Mouse (Mus musculus): Measurements from ENCODE around the gene Sipa1l3. TPM values are rescaled to one million over a fixed set of nuclear protein-coding genes. Genes with fewer than 3 reads are reported as not detected.
A peak's percentile ranks its signal among the peaks of the same experiment; 100 is the strongest.

Sipa1l3 gene
- 4.5 and 10.4 TPM in 2 replicates for polyA plus RNA-seq (2016; fragmentation: Nextera tagmentation; extraction: Ambion mirVana)

GRCm38 (mm10) chr7:29518421-29519210, at the start of gene Sipa1l3:
Gene Sipa1l3, minus strand, starts transcription at chr7:29518641.
- peak; percentile 99 for DNase-seq (ENCODE audit: low spot score)
- Histone ChIP-seq H3K27me3 (ENCODE audit: insufficient read depth, poor library complexity, severe bottlenecking) (peaks cover 63% of the 10 kb centered on the region), H3K27ac (peak within 1 kb of the TSS; percentile 89), H3K9me3 (no peaks in the 10 kb centered on the region), H3K4me1 (0 out of 2 replicates have a peak, but pooled peaks cover 9% of the 10 kb centered on the region), H3K36me3 (no peaks in the 10 kb centered on the region), H3K4me3 (peak within 1 kb of the TSS; percentile 85)
- WGBS: under 1% methylated on average over 88 of the region's 88 CpGs

- Histone ChIP-seq H3K4me3 (no peak overlapping the region), H3K36me3 (no peaks in the 10 kb centered on the region), H3K27ac (no peak overlapping the region), H3K4me1 (no peaks in the 10 kb centered on the region), H3K9me3 (no peaks in the 10 kb centered on the region), H3K27me3 (ENCODE audit: insufficient read depth, poor library complexity, severe bottlenecking) (no peaks in the 10 kb centered on the region)
- DNase-seq (ENCODE audit: low spot score): no peak
- 88% methylated on average over 10 of the region's 10 CpGs for WGBS
These were observed 44.6 kb upstream of the Sipa1l3 start for GRCm38 (mm10) chr7:29563006-29563405.

- Histone ChIP-seq H3K9me3 (no peaks in the 10 kb centered on the region), H3K4me3 (no peak overlapping the region), H3K36me3 (no peaks in the 10 kb centered on the region), H3K4me1 (no peaks in the 10 kb centered on the region), H3K27me3 (ENCODE audit: insufficient read depth, poor library complexity, severe bottlenecking) (no peaks in the 10 kb centered on the region), H3K27ac (no peak overlapping the region)
- WGBS: 77% methylated on average over 9 of the region's 9 CpGs
- DNase-seq (ENCODE audit: low spot score): no peak
These were observed 42.6 kb upstream of the Sipa1l3 start for GRCm38 (mm10) chr7:29561046-29561445.

GRCm38 (mm10) chr7:29559290-29559689, 40.8 kb upstream of the Sipa1l3 start:
- H3K36me3 ChIP-seq: no peaks in the 10 kb centered on the region
- H3K9me3 ChIP-seq: no peaks in the 10 kb centered on the region
- DNase-seq (ENCODE audit: low spot score): no peak
- H3K27ac ChIP-seq: no peak overlapping the region
- H3K27me3 ChIP-seq (ENCODE audit: insufficient read depth, poor library complexity, severe bottlenecking): no peaks in the 10 kb centered on the region
- H3K4me3 ChIP-seq: no peak overlapping the region
- 65% methylated on average over 4 of the region's 4 CpGs for WGBS
- no peaks in the 10 kb centered on the region for H3K4me1 ChIP-seq

GRCm38 (mm10) chr7:29558744-29559143, 40.3 kb upstream of the Sipa1l3 start:
- Histone ChIP-seq H3K4me3 (no peak overlapping the region), H3K4me1 (no peaks in the 10 kb centered on the region), H3K27ac (no peak overlapping the region), H3K9me3 (no peaks in the 10 kb centered on the region), H3K36me3 (no peaks in the 10 kb centered on the region), H3K27me3 (ENCODE audit: insufficient read depth, poor library complexity, severe bottlenecking) (no peaks in the 10 kb centered on the region)
- no peak for DNase-seq (ENCODE audit: low spot score)
- 84% methylated on average over 1 of the region's 1 CpGs for WGBS

- no peak for DNase-seq (ENCODE audit: low spot score)
- Histone ChIP-seq H3K36me3 (no peaks in the 10 kb centered on the region), H3K9me3 (no peaks in the 10 kb centered on the region), H3K4me1 (no peaks in the 10 kb centered on the region), H3K27me3 (ENCODE audit: insufficient read depth, poor library complexity, severe bottlenecking) (no peaks in the 10 kb centered on the region), H3K27ac (no peak overlapping the region), H3K4me3 (no peak overlapping the region)
- WGBS: 78% methylated on average over 4 of the region's 4 CpGs
These were observed 37.8 kb upstream of the Sipa1l3 start for GRCm38 (mm10) chr7:29556283-29556682.

- H3K36me3 ChIP-seq: no peaks in the 10 kb centered on the region
- H3K9me3 ChIP-seq: no peaks in the 10 kb centered on the region
- H3K27me3 ChIP-seq (ENCODE audit: insufficient read depth, poor library complexity, severe bottlenecking): no peaks in the 10 kb centered on the region
- no peak overlapping the region for H3K27ac ChIP-seq
- no peak for DNase-seq (ENCODE audit: low spot score)
- H3K4me1 ChIP-seq: no peaks in the 10 kb centered on the region
- no peak overlapping the region for H3K4me3 ChIP-seq
- 68% methylated on average over 5 of the region's 5 CpGs for WGBS
These were observed 37.1 kb upstream of the Sipa1l3 start for GRCm38 (mm10) chr7:29555521-29555920.

- Histone ChIP-seq H3K36me3 (no peaks in the 10 kb centered on the region), H3K4me3 (no peak overlapping the region), H3K9me3 (no peaks in the 10 kb centered on the region), H3K27ac (no peak overlapping the region), H3K4me1 (no peaks in the 10 kb centered on the region), H3K27me3 (ENCODE audit: insufficient read depth, poor library complexity, severe bottlenecking) (no peaks in the 10 kb centered on the region)
- WGBS: 82% methylated on average over 13 of the region's 13 CpGs
- DNase-seq (ENCODE audit: low spot score): no peak
These were observed 36.6 kb upstream of the Sipa1l3 start for GRCm38 (mm10) chr7:29555051-29555450.

GRCm38 (mm10) chr7:29550691-29551090, 32.2 kb upstream of the Sipa1l3 start:
- H3K4me1 ChIP-seq: no peaks in the 10 kb centered on the region
- no peak for DNase-seq (ENCODE audit: low spot score)
- no peak overlapping the region for H3K4me3 ChIP-seq
- no peak overlapping the region for H3K27ac ChIP-seq
- WGBS: 65% methylated on average over 3 of the region's 3 CpGs
- no peaks in the 10 kb centered on the region for H3K36me3 ChIP-seq
- H3K27me3 ChIP-seq (ENCODE audit: insufficient read depth, poor library complexity, severe bottlenecking): no peaks in the 10 kb centered on the region
- H3K9me3 ChIP-seq: no peaks in the 10 kb centered on the region

GRCm38 (mm10) chr7:29541608-29542007, 23.2 kb upstream of the Sipa1l3 start:
- Histone ChIP-seq H3K27ac (no peak overlapping the region), H3K36me3 (no peaks in the 10 kb centered on the region), H3K27me3 (ENCODE audit: insufficient read depth, poor library complexity, severe bottlenecking) (peaks cover 7% of the 10 kb centered on the region; the same call in 1 of the 2 replicates), H3K4me1 (no peaks in the 10 kb centered on the region), H3K9me3 (no peaks in the 10 kb centered on the region), H3K4me3 (no peak overlapping the region)
- 69% methylated on average over 4 of the region's 4 CpGs for WGBS
- no peak for DNase-seq (ENCODE audit: low spot score)

- Histone ChIP-seq H3K4me3 (no peak overlapping the region), H3K27me3 (ENCODE audit: insufficient read depth, poor library complexity, severe bottlenecking) (peaks cover 10% of the 10 kb centered on the region; the same call in 1 of the 2 replicates), H3K9me3 (no peaks in the 10 kb centered on the region), H3K4me1 (no peaks in the 10 kb centered on the region), H3K27ac (no peak overlapping the region), H3K36me3 (no peaks in the 10 kb centered on the region)
- no peak for DNase-seq (ENCODE audit: low spot score)
- WGBS: 91% methylated on average over 5 of the region's 5 CpGs
These were observed 22.7 kb upstream of the Sipa1l3 start for GRCm38 (mm10) chr7:29541186-29541585.

GRCm38 (mm10) chr7:29540631-29541030, 22.2 kb upstream of the Sipa1l3 start:
- no peak overlapping the region for H3K4me3 ChIP-seq
- DNase-seq (ENCODE audit: low spot score): no peak
- no peaks in the 10 kb centered on the region for H3K36me3 ChIP-seq
- H3K27me3 ChIP-seq (ENCODE audit: insufficient read depth, poor library complexity, severe bottlenecking): peaks cover 10% of the 10 kb centered on the region; the same call in 1 of the 2 replicates
- H3K4me1 ChIP-seq: no peaks in the 10 kb centered on the region
- no peak overlapping the region for H3K27ac ChIP-seq
- WGBS: 83% methylated on average over 7 of the region's 7 CpGs
- no peaks in the 10 kb centered on the region for H3K9me3 ChIP-seq

GRCm38 (mm10) chr7:29523700-29524099, 5.3 kb upstream of the Sipa1l3 start:
- 2% methylated on average over 5 of the region's 5 CpGs for WGBS
- no peak overlapping the region for H3K27ac ChIP-seq
- H3K9me3 ChIP-seq: no peaks in the 10 kb centered on the region
- peaks cover 33% of the 10 kb centered on the region for H3K27me3 ChIP-seq (ENCODE audit: insufficient read depth, poor library complexity, severe bottlenecking)
- H3K36me3 ChIP-seq: no peaks in the 10 kb centered on the region
- no peak overlapping the region for H3K4me3 ChIP-seq
- H3K4me1 ChIP-seq: no peaks in the 10 kb centered on the region
- DNase-seq (ENCODE audit: low spot score): peak; percentile 89

All from heart, embryonic 10.5 days (tissue).